Mouse (Mus musculus): Measurements from ENCODE around the gene Adgrl3. TPM values are rescaled to one million over a fixed set of nuclear protein-coding genes. Genes with fewer than 3 reads are reported as not detected.

Adgrl3 gene
- polyA plus RNA-seq, 1 experiment from 2014 or later = 5.5 TPM

DNA sequence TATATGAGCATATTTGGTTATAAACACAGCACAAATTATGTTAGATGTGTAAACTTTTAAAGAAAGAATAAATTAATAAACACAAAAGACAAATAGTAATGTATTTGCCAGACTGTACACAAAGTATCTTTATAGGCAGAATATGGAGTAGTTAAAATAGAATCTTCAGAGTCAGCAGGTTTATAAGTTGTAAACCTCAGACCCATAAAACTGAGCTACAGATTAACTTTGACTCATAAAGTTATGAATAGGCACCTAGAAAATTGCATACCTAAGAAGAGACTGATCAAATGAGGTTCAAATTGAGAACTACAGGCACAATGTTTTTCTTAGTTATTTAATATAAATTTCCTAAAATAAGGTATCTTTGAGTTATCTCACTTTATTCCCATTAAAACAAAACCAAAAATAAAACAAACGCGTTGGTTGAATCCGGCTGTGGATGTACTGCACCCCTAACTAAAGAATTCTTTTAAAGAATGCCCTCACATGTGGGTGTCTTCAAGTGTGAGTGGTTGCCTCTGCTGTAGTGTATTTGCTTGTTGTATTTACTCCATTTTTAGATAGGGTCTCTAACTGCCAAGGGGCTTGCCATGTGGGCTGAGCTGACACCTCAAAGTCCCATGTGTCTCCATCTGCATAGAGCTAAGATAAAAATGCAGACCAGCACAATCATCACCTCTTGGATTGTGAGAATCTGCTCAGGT lies 297.6 kb downstream of the Adgrl3 start:
- H3K36me3 ChIP-seq (ENCODE audit: control insufficient read depth, insufficient read depth, low read length) = no peaks in the 10 kb centered on the region
- H3K27ac ChIP-seq (replicated peaks) = no peak overlapping the region
- TF ChIP-seq EP300 (optimal IDR thresholded peaks at IDR 0.05) (no peak), CTCF (IDR thresholded peaks at IDR 0.05; ENCODE audit: low read depth) (no peak)
- ATAC-seq (ENCODE audit: low FRiP score, low TSS enrichment) = no peak
- no peak overlapping the region for H3K9ac ChIP-seq (ENCODE audit: low read length)
- no peak overlapping the region for H3K4me3 ChIP-seq (ENCODE audit: low read depth, low read length)
- H3K4me2 ChIP-seq (replicated peaks; ENCODE audit: low read depth) = no peak overlapping the region
- DNase-seq (ENCODE audit: low spot score) = no peak
- H3K9me3 ChIP-seq (ENCODE audit: control insufficient read depth, low read length) = no peaks in the 10 kb centered on the region
- no peaks in the 10 kb centered on the region for H3K4me1 ChIP-seq (replicated peaks; ENCODE audit: control insufficient read depth, insufficient read depth)
- no peaks in the 10 kb centered on the region for H3K27me3 ChIP-seq (ENCODE audit: control insufficient read depth, insufficient read depth, low read length)
- 95% methylated on average over 3 of the region's 3 CpGs for WGBS

DNA sequence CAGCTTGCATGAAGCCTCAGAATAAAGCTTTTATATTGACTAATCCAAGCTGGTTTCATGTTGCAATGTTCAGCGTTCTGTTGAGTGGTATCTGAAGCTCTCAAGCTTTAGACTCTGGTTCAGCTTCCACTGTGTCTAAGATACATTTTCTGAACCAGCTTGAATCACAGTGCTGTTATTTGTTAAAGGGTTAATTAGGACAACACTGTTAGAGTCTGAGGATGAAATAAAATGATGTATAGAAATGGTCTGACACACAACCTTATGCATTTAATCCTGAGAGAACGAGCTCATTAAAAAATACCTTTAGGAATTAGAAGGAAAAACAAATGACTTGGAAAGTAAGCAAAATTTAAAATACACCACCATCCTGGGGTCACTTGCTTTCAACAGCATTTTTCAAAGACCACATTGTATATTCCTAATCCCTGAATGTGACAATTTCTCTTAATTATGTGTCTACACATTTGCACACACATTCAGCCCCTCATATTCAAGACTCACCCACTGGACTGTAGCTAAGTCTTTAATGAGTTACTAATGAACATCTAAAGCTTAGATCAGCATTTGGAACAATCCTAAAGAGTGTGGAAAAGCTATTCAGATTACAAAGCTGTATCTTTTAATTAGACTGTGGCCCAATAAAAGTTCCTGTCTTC lies 301.5 kb downstream of the Adgrl3 start:
- DNase-seq (ENCODE audit: low spot score) = no peak
- Histone ChIP-seq H3K27ac (replicated peaks) (no peak overlapping the region), H3K27me3 (ENCODE audit: control insufficient read depth, insufficient read depth, low read length) (no peaks in the 10 kb centered on the region), H3K36me3 (ENCODE audit: control insufficient read depth, insufficient read depth, low read length) (no peaks in the 10 kb centered on the region), H3K4me1 (replicated peaks; ENCODE audit: control insufficient read depth, insufficient read depth) (no peaks in the 10 kb centered on the region), H3K4me3 (ENCODE audit: low read depth, low read length) (no peak overlapping the region), H3K9me3 (ENCODE audit: control insufficient read depth, low read length) (no peaks in the 10 kb centered on the region), H3K4me2 (replicated peaks; ENCODE audit: low read depth) (no peak overlapping the region), H3K9ac (ENCODE audit: low read length) (no peak overlapping the region)
- TF ChIP-seq CTCF (IDR thresholded peaks at IDR 0.05; ENCODE audit: low read depth) = no peak
- TF ChIP-seq EP300 (optimal IDR thresholded peaks at IDR 0.05) = no peak
- 79% methylated on average over 2 of the region's 2 CpGs for WGBS
- ATAC-seq (ENCODE audit: low FRiP score, low TSS enrichment) = no peak

DNA sequence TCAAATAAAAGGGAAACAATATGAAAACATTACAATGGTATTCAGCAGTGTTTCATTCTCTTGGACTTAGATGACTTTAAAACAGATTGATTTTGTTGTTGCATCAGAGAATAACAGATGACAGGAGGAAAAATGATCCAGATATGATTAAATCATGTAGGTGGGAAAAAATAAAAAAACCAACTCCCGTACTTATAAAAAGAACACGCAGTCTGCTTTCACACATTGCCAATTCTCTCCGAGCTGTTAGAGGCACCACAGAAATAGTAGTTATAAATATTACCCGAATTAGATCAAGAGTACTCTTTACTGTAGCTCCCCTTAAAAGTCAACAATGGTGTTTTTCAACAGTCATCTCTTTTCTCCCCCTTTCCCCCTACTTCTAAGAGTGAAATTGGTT lies 302.1 kb downstream of the Adgrl3 start:
- H3K36me3 ChIP-seq (ENCODE audit: control insufficient read depth, insufficient read depth, low read length) = no peaks in the 10 kb centered on the region
- no peak overlapping the region for H3K4me3 ChIP-seq (ENCODE audit: low read depth, low read length)
- no peak overlapping the region for H3K9ac ChIP-seq (ENCODE audit: low read length)
- 79% methylated on average over 4 of the region's 4 CpGs for WGBS
- H3K27me3 ChIP-seq (ENCODE audit: control insufficient read depth, insufficient read depth, low read length) = no peaks in the 10 kb centered on the region
- ATAC-seq (ENCODE audit: low FRiP score, low TSS enrichment) = no peak
- no peak for DNase-seq (ENCODE audit: low spot score)
- H3K4me2 ChIP-seq (replicated peaks; ENCODE audit: low read depth) = no peak overlapping the region
- TF ChIP-seq EP300 (optimal IDR thresholded peaks at IDR 0.05) = no peak
- H3K27ac ChIP-seq (replicated peaks) = no peak overlapping the region
- H3K9me3 ChIP-seq (ENCODE audit: control insufficient read depth, low read length) = no peaks in the 10 kb centered on the region
- no peaks in the 10 kb centered on the region for H3K4me1 ChIP-seq (replicated peaks; ENCODE audit: control insufficient read depth, insufficient read depth)

DNA sequence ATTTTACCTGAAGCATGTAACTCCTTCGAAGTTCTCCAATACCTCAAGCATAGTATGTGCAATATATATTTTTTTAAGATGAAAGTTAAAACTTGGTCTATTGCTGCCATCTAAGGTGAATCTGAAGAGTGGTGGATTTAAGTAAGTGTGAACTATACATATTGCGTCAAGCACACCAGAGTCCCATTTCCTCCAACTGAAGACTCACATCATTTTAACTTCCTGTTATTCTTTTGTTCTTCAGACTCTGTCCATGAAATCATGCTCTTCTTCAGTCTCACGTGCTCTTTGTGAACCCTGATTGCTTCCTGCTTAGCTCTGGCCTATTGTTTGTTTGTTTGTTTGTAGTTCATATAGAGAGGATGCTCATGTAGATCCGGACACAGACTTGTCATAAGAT lies 307.0 kb downstream of the Adgrl3 start:
- TF ChIP-seq CTCF (IDR thresholded peaks at IDR 0.05; ENCODE audit: low read depth) = no peak
- H3K4me1 ChIP-seq (replicated peaks; ENCODE audit: control insufficient read depth, insufficient read depth) = no peaks in the 10 kb centered on the region
- H3K27me3 ChIP-seq (ENCODE audit: control insufficient read depth, insufficient read depth, low read length) = no peaks in the 10 kb centered on the region
- H3K36me3 ChIP-seq (ENCODE audit: control insufficient read depth, insufficient read depth, low read length) = no peaks in the 10 kb centered on the region
- DNase-seq (ENCODE audit: low spot score) (no peak), ATAC-seq (ENCODE audit: low FRiP score, low TSS enrichment) (no peak)
- 65% methylated on average over 4 of the region's 4 CpGs for WGBS
- H3K27ac ChIP-seq (replicated peaks) = no peak overlapping the region
- H3K9ac ChIP-seq (ENCODE audit: low read length) = no peak overlapping the region
- no peaks in the 10 kb centered on the region for H3K9me3 ChIP-seq (ENCODE audit: control insufficient read depth, low read length)
- no peak overlapping the region for H3K4me2 ChIP-seq (replicated peaks; ENCODE audit: low read depth)
- H3K4me3 ChIP-seq (ENCODE audit: low read depth, low read length) = no peak overlapping the region

DNA sequence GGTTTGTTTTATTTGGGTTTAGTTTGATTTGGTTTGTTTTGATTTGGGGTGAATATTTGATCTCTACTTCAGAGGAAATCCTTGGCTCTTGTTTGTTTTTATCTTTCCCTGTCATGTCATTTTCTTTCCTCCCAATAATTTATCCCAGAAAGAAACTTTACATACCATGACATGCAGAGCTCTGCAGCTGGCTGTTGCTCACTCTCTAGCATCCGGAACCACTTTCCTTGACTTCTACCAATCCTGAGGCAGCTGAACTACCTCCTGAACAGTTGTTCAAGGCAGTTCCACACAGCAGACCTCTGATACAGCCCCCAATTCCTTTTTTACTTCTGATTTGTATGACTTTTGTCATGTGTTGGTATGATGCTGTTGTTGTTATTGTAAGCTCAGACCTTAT lies 307.5 kb downstream of the Adgrl3 start:
- no peaks in the 10 kb centered on the region for H3K9me3 ChIP-seq (ENCODE audit: control insufficient read depth, low read length)
- H3K27ac ChIP-seq (replicated peaks) = no peak overlapping the region
- DNase-seq (ENCODE audit: low spot score) (no peak), ATAC-seq (ENCODE audit: low FRiP score, low TSS enrichment) (no peak)
- H3K4me2 ChIP-seq (replicated peaks; ENCODE audit: low read depth) = no peak overlapping the region
- no peaks in the 10 kb centered on the region for H3K36me3 ChIP-seq (ENCODE audit: control insufficient read depth, insufficient read depth, low read length)
- no peak for TF ChIP-seq EP300 (optimal IDR thresholded peaks at IDR 0.05)
- no peak for TF ChIP-seq CTCF (IDR thresholded peaks at IDR 0.05; ENCODE audit: low read depth)
- no peak overlapping the region for H3K9ac ChIP-seq (ENCODE audit: low read length)
- H3K4me1 ChIP-seq (replicated peaks; ENCODE audit: control insufficient read depth, insufficient read depth) = no peaks in the 10 kb centered on the region
- WGBS = 76% methylated on average over 1 of the region's 1 CpGs
- no peak overlapping the region for H3K4me3 ChIP-seq (ENCODE audit: low read depth, low read length)
- H3K27me3 ChIP-seq (ENCODE audit: control insufficient read depth, insufficient read depth, low read length) = no peaks in the 10 kb centered on the region

DNA sequence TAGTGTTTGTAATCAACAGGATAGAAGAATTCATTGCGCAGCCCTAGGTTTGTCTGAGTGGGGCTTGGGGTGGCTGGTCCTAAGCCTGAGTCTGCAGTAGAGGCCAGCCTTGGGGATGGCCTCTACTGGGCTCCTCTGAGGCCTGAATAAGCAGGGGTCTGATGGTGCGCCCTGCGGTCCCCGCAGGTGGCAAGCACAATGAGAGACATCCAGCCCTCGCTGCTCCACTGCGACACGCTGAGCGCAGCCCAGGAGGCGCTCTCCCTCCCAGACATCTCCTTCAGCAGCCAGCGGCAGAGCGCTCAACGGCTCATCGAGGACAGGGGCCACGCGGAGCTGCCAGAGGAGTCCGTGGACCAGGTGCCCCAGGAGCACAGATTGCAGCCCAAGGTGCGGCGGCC lies 309.6 kb downstream of the Adgrl3 start:
- no peak for ATAC-seq (ENCODE audit: low FRiP score, low TSS enrichment)
- TF ChIP-seq EP300 (optimal IDR thresholded peaks at IDR 0.05) (no peak), CTCF (IDR thresholded peaks at IDR 0.05; ENCODE audit: low read depth) (no peak; the same call in 1 of the 2 replicates)
- DNase-seq (ENCODE audit: low spot score) = peak; percentile 14
- no peak overlapping the region for H3K9ac ChIP-seq (ENCODE audit: low read length)
- H3K27me3 ChIP-seq (ENCODE audit: control insufficient read depth, insufficient read depth, low read length) = no peaks in the 10 kb centered on the region
- no peaks in the 10 kb centered on the region for H3K4me1 ChIP-seq (replicated peaks; ENCODE audit: control insufficient read depth, insufficient read depth)
- no peaks in the 10 kb centered on the region for H3K36me3 ChIP-seq (ENCODE audit: control insufficient read depth, insufficient read depth, low read length)
- no peak overlapping the region for H3K4me2 ChIP-seq (replicated peaks; ENCODE audit: low read depth)
- H3K9me3 ChIP-seq (ENCODE audit: control insufficient read depth, low read length) = no peaks in the 10 kb centered on the region
- no peak overlapping the region for H3K27ac ChIP-seq (replicated peaks)
- 43% methylated on average over 18 of the region's 18 CpGs for WGBS
- H3K4me3 ChIP-seq (ENCODE audit: low read depth, low read length) = no peak overlapping the region

Measured in stomach, postnatal 0 days (tissue).